Comparison of ENCODE assay signal across 10 mouse cellular contexts in genomic region chr11:106382424-106382823, GRCm38 (mm10). TPM values are rescaled to one million over a fixed set of nuclear protein-coding genes. Genes with fewer than 3 reads are reported as not detected.
A peak's percentile ranks its signal among the peaks of the same experiment; 100 is the strongest.
DNase-seq lines count a peak whose midpoint lies in the region; ATAC-seq lines count a peak whose summit lies in the region.
"Had no signal": no experiment of that assay in that cellular context is flagged by ENCODE, and none has a peak within 500 bp of the region (broad histone marks: within the 10 kb centered on the region; RNA-seq: fewer than 3 reads in every experiment).

No protein-coding gene starts in this region.

- H3K9me3 ChIP-seq in limb, embryonic 15.5 days, result no peaks in the 10 kb centered on the region

- no peaks in the 10 kb centered on the region for H3K4me1 ChIP-seq in limb, embryonic 15.5 days

- peak overlapping the region; percentile 14 for H3K4me3 ChIP-seq in limb, embryonic 15.5 days

- intact Hi-C loops in heart, postnatal 36 days (cut with DNase I), result no loop called here
- intact Hi-C loops in heart, postnatal 10 days (cut with DNase I), result no loop called here

- 56% methylated on average over 5 of the region's 5 CpGs for WGBS in limb, embryonic 15.5 days

- no peak overlapping the region for H3K9ac ChIP-seq in limb, embryonic 15.5 days

- peak; percentile 99 for DNase-seq in heart, adult 11 months
- DNase-seq in heart, postnatal 36 days, result no peak
- DNase-seq in heart, postnatal 10 days, result peak; percentile 54 to 69
- no peak for DNase-seq in urinary bladder, adult 2 months (ENCODE audit: low spot score)
- DNase-seq in T-cell, adult 2 months (ENCODE audit: low spot score), result no peak
- DNase-seq in adrenal gland, adult 18-20 months (ENCODE audit: low spot score in 2 of 2), result no peak

- H3K4me2 ChIP-seq in limb, embryonic 15.5 days, result no peak overlapping the region

- H3K36me3 ChIP-seq in limb, embryonic 15.5 days, result no peaks in the 10 kb centered on the region

- H3K27me3 ChIP-seq in limb, embryonic 15.5 days, result no peaks in the 10 kb centered on the region

- ATAC-seq in limb, embryonic 15.5 days (ENCODE audit: insufficient number of reproducible peaks, low FRiP score, low TSS enrichment, low read depth), result no peak
- ATAC-seq in megakaryocyte-erythroid progenitor cell, adult 5-6 weeks (replicated peaks; ENCODE audit: low FRiP score, low TSS enrichment, poor library complexity, severe bottlenecking), result peak; percentile 55

- H3K27ac ChIP-seq in limb, embryonic 15.5 days, result peak overlapping the region; percentile 50; the same call in 1 of the 2 replicates

RNA-seq across cellular contexts. Expression of gene Icam2, which starts 5.5 kb away (rescaled TPM):
- total RNA-seq in heart, postnatal 36 days (2021), result 10 to 100 TPM; 30.3 to 34.9 TPM
- 10 to 100 TPM; 57.1 to 67.0 TPM for total RNA-seq in heart, postnatal 10 days (2021)
- polyA plus RNA-seq in limb, embryonic 15.5 days (2015; fragmentation: Nextera tagmentation; extraction: Ambion mirVana), result 39.1 and 46.1 TPM in 2 replicates
- 20.5 and 46.5 TPM in 2 replicates for total RNA-seq in megakaryocyte-erythroid progenitor cell, adult 5-6 weeks (2014; fragmentation: Nextera tagmentation)
- 51.4 and 82.3 TPM in 2 replicates for total RNA-seq in megakaryocyte-erythroid progenitor cell, adult 5-6 weeks (2017)
- 13.2 and 16.3 TPM in 2 replicates for polyA plus RNA-seq in urinary bladder, adult 2 months (2012; rRNA removed)
- 10 to 100 TPM; 12.5 to 15.0 TPM for total RNA-seq in adrenal gland, adult 18-20 months (2021)
- polyA plus RNA-seq: C2C12 had no signal

RNA-seq across cellular contexts. Expression of gene Prr29, which starts 17.2 kb away (rescaled TPM):
- total RNA-seq in heart, postnatal 36 days (2021), result under 1 TPM; 0.81 to 0.92 TPM
- total RNA-seq in heart, postnatal 10 days (2021), result under 1 TPM; 0.31 to 0.64 TPM
- 0.38 and 0.70 TPM in 2 replicates for polyA plus RNA-seq in limb, embryonic 15.5 days (2015; fragmentation: Nextera tagmentation; extraction: Ambion mirVana)
- total RNA-seq in megakaryocyte-erythroid progenitor cell, adult 5-6 weeks (2014; fragmentation: Nextera tagmentation), result 4.6 TPM in 1 of 2 replicates, not detected in the other
- not detected in 2 replicates for total RNA-seq in megakaryocyte-erythroid progenitor cell, adult 5-6 weeks (2017)
- polyA plus RNA-seq in urinary bladder, adult 2 months (2012; rRNA removed), result 0.27 and 0.33 TPM in 2 replicates
- not detected for total RNA-seq in adrenal gland, adult 18-20 months (2021)
- polyA plus RNA-seq: C2C12; limb, embryonic 11.5 days had no signal

RNA-seq across cellular contexts. Expression of gene Scn4a, which starts 29.3 kb away (rescaled TPM):
- 10 to 100 TPM; 14.7 to 19.0 TPM for total RNA-seq in heart, postnatal 36 days (2021)
- total RNA-seq in heart, postnatal 10 days (2021), result 1 to 10 TPM; 3.2 to 3.6 TPM
- polyA plus RNA-seq in limb, embryonic 15.5 days (2015; fragmentation: Nextera tagmentation; extraction: Ambion mirVana), result 0.46 and 1.8 TPM in 2 replicates
- 0.11 TPM in 1 of 2 replicates, not detected in the other for total RNA-seq in megakaryocyte-erythroid progenitor cell, adult 5-6 weeks (2014; fragmentation: Nextera tagmentation)
- not detected in 2 replicates for total RNA-seq in megakaryocyte-erythroid progenitor cell, adult 5-6 weeks (2017)
- 0.10 and 0.19 TPM in 2 replicates for polyA plus RNA-seq in urinary bladder, adult 2 months (2012; rRNA removed)
- under 1 TPM; 0.20 to 0.99 TPM for total RNA-seq in adrenal gland, adult 18-20 months (2021)

Comparison
In these comparisons a context has a peak if more than half of its experiments do, and no peak if none do; other contexts are left out.
1. DNase-seq: peak in heart, adult 11 months (single experiment) and heart, postnatal 10 days (2 of 2); none in heart, postnatal 36 days (0 of 2), urinary bladder, adult 2 months (single experiment), T-cell, adult 2 months (single experiment) and adrenal gland, adult 18-20 months (0 of 2).